Mouse (Mus musculus): ENCODE measurements around the gene Ttc24.
A peak's percentile ranks its signal among the peaks of the same experiment; 100 is the strongest.

DNA sequence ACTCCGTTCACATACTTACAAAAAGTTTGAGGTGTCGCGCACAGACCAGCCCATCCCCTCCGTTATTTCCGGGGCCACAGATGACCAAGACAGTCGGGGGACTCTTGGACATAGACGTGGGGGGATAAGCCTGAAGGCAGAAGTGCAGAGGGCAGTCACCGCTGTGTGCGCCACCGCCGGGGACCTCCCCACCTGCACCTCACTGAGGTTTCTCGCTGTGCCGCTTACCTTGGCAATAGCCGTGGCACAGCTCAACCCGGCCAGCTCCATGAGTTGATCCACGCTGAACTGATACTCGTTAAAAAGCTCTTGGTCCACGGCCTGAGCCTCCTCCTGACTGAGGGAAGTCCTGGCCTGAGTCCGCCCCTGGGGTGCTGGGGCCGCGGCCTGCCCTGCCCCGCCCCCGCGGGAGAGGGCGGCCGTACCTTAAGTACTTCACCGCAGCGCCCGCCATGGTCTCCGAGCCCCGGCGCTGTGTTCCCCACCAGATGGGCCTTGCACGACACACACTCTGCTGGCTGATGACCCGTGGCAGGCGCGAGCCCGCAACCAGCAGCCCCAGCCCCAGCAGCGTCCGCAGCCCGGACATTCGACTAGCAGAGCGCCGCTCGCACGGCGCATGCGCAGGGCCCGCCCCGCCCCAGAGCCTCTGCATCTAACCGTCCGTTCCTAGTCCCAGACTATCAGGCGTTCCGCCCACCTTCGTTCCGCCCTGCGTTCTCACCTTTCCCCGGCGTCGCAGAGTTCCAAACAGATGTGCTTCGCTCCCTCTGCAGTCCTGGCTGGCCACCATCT, 20.0 kb downstream of the Ttc24 start, which contains the start of gene Naxe:
- no peak for TF ChIP-seq CTCF (conservative IDR thresholded peaks at IDR 0.05 in 1 of 2, IDR thresholded peaks at IDR 0.05 in 1 of 2; ENCODE audit: low read depth in 2 of 2, low read length in 2 of 2)
- no peak for TF ChIP-seq JUND (conservative IDR thresholded peaks at IDR 0.05; ENCODE audit: low read depth, low read length)
- peak; percentile 82 for TF ChIP-seq POLR2A (IDR thresholded peaks at IDR 0.05; ENCODE audit: low read depth, low read length)
- peak; percentile 92 for TF ChIP-seq MAX (IDR thresholded peaks at IDR 0.05; ENCODE audit: low read length)
- TF ChIP-seq POLR2AphosphoS2 (IDR thresholded peaks at IDR 0.05; ENCODE audit: low read depth, low read length) = no peak

All from CH12.LX (cell line).